In the genomic region with DNA sequence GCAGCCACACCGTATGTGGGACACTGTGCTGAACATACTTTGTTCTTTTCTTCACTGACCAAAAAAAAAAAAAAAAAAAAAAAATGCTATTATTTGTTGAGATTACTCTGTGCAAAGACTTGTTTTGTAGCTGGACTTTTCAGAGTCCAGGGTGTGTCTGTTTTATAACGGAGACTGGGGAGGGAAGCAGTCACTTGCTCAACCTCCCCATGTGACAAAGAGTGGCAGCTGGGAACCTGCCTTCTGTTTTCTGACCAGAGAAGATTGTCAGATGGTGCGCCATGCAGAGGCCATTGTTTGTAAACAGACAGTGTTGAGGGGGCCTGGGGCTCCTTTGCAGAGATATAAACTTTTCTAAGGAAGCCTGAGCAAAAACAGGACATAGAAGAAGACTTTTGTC, we compare ENCODE assay signal across 28 mouse cellular contexts. TPM values are rescaled to one million over a fixed set of nuclear protein-coding genes. Genes with fewer than 3 reads are reported as not detected.
DNase-seq lines count a peak whose midpoint lies in the region; ATAC-seq lines count a peak whose summit lies in the region.
"Had no signal": no experiment of that assay in that cellular context is flagged by ENCODE, and none has a peak within 500 bp of the region (broad histone marks: within the 10 kb centered on the region; RNA-seq: fewer than 3 reads in every experiment).

No protein-coding gene starts in this region.

- no peak for ATAC-seq in hindbrain, embryonic 16.5 days
- ATAC-seq: activated CD4-positive, CD25-positive, alpha-beta regulatory T cell, adult 4 months; CD4-positive, CD25-positive, alpha-beta regulatory T cell, adult 4 months; forebrain, embryonic 14.5 days; forebrain, embryonic 16.5 days; Patski had no signal

- peak; percentile 15 for DNase-seq in adrenal gland, postnatal 10 days
- DNase-seq in adrenal gland, adult 2 months = no peak
- DNase-seq in hindbrain, embryonic 10.5 days (ENCODE audit: low spot score) = no peak
- DNase-seq in adipocyte (ENCODE audit: low spot score) = peak; percentile 61
- DNase-seq: adrenal gland, adult 8-10 months; adrenal gland, postnatal 25 days; B cell, adult 2 months; cerebellum, adult 11 months; cerebellum, adult 18-20 months; cerebellum, adult 8-10 months; cerebellum, adult 9-11 months; cerebellum, postnatal 14 days; cerebellum, postnatal 36 days; embryo, embryonic 11 days had no signal

- no peak overlapping the region for H3K4me2 ChIP-seq in hindbrain, embryonic 16.5 days (ENCODE audit: low read length)
- H3K4me2 ChIP-seq: embryonic facial prominence, embryonic 13.5 days; embryonic facial prominence, embryonic 15.5 days; forebrain, embryonic 12.5 days had no signal

- H3K4me3 ChIP-seq in hindbrain, embryonic 10.5 days = no peak overlapping the region
- H3K4me3 ChIP-seq in hindbrain, embryonic 16.5 days (ENCODE audit: low read length) = no peak overlapping the region
- H3K4me3 ChIP-seq: embryonic facial prominence, embryonic 13.5 days; embryonic facial prominence, embryonic 15.5 days; erythroblast, embryonic 14.5 days; forebrain, embryonic 10.5 days; forebrain, embryonic 12.5 days had no signal

- peaks cover 33% of the 10 kb centered on the region for H3K27me3 ChIP-seq in hindbrain, embryonic 10.5 days (ENCODE audit: insufficient read depth, poor library complexity, severe bottlenecking)
- H3K27me3 ChIP-seq in hindbrain, embryonic 16.5 days (replicated peaks; ENCODE audit: control insufficient read depth, insufficient read depth, low read length) = no peaks in the 10 kb centered on the region
- H3K27me3 ChIP-seq: CH12.LX; embryonic facial prominence, embryonic 13.5 days; embryonic facial prominence, embryonic 15.5 days; Patski had no signal

- no peaks in the 10 kb centered on the region for H3K9me3 ChIP-seq in hindbrain, embryonic 10.5 days
- H3K9me3 ChIP-seq in hindbrain, embryonic 16.5 days (ENCODE audit: control insufficient read depth, low read length) = no peaks in the 10 kb centered on the region
- H3K9me3 ChIP-seq: embryonic facial prominence, embryonic 13.5 days; embryonic facial prominence, embryonic 15.5 days; forebrain, embryonic 10.5 days; forebrain, embryonic 12.5 days had no signal

- 83% methylated on average over 3 of the region's 3 CpGs for WGBS in hindbrain, embryonic 10.5 days
- WGBS in hindbrain, embryonic 16.5 days = 86% methylated on average over 3 of the region's 3 CpGs

- peak overlapping the region; percentile 18; the same call in 1 of the 2 replicates for H3K27ac ChIP-seq in hindbrain, embryonic 10.5 days
- H3K27ac ChIP-seq in hindbrain, embryonic 16.5 days (ENCODE audit: low read depth, low read length) = no peak overlapping the region
- H3K27ac ChIP-seq: embryonic facial prominence, embryonic 13.5 days; embryonic facial prominence, embryonic 15.5 days; forebrain, embryonic 10.5 days; forebrain, embryonic 12.5 days had no signal

- H3K9ac ChIP-seq in hindbrain, embryonic 16.5 days (ENCODE audit: low read depth, low read length) = no peak overlapping the region
- H3K9ac ChIP-seq: embryonic facial prominence, embryonic 13.5 days; embryonic facial prominence, embryonic 15.5 days; forebrain, embryonic 12.5 days had no signal

- peaks cover 21% of the 10 kb centered on the region for H3K4me1 ChIP-seq in hindbrain, embryonic 10.5 days (replicated peaks)
- H3K4me1 ChIP-seq in hindbrain, embryonic 16.5 days (ENCODE audit: control insufficient read depth, insufficient read depth, low read depth, low read length) = no peaks in the 10 kb centered on the region

- H3K36me3 ChIP-seq in hindbrain, embryonic 10.5 days = no peaks in the 10 kb centered on the region
- H3K36me3 ChIP-seq in hindbrain, embryonic 16.5 days (ENCODE audit: control insufficient read depth, insufficient read depth, low read length) = no peaks in the 10 kb centered on the region
- H3K36me3 ChIP-seq: embryonic facial prominence, embryonic 13.5 days; embryonic facial prominence, embryonic 15.5 days; forebrain, embryonic 10.5 days; forebrain, embryonic 12.5 days; G1E had no signal

RNA-seq across cellular contexts. Expression of a gene that starts 17.0 kb away (rescaled TPM):
- total RNA-seq in adrenal gland, postnatal 10 days (2021) = 10 to 100 TPM; 15.6 to 22.3 TPM
- total RNA-seq in adrenal gland, adult 2 months (2021) = 10 to 100 TPM; 15.5 to 16.9 TPM
- polyA plus RNA-seq in adrenal gland, adult 2 months (2012; rRNA removed) = 6.0 and 7.2 TPM in 2 replicates
- 22.1 and 24.5 TPM in 2 replicates for polyA plus RNA-seq in hindbrain, embryonic 10.5 days (2016; fragmentation: Nextera tagmentation; extraction: Ambion mirVana)
- polyA plus RNA-seq in hindbrain, embryonic 16.5 days (2015; fragmentation: Nextera tagmentation; extraction: Ambion mirVana) = 32.4 and 33.2 TPM in 2 replicates
- total RNA-seq: common myeloid progenitor, adult 5-6 weeks had no signal
- polyA plus RNA-seq: erythroblast, embryonic 14.5 days had no signal

Comparison
In these comparisons a context has a peak if more than half of its experiments do, and no peak if none do; other contexts are left out.
1. DNase-seq: peak in adrenal gland, postnatal 10 days (single experiment) and adipocyte (single experiment); none in adrenal gland, adult 2 months (single experiment) and hindbrain, embryonic 10.5 days (single experiment).